Mouse (Mus musculus) heart, embryonic 15.5 days (tissue): ENCODE data around the gene Ciita. TPM values are rescaled to one million over a fixed set of nuclear protein-coding genes. Genes with fewer than 3 reads are reported as not detected.

ENCODE experiments used
- ATAC-seq: fragments of 200-750 bp; cut with Nextera tagmentation; replicated peaks from 2 replicates; pipeline ENCODE4 v1.8.0; 2017; ENCODE audit warnings: low read depth, moderate TSS enrichment; ENCODE audit not compliant: insufficient number of reproducible peaks, insufficient read depth, low FRiP score
- H3K27ac ChIP-seq: fragments of 300-500 bp; sonication (generic); 2 replicates; pipeline ENCODE4 v1.5.1; 2015; ENCODE audit warnings: mild to moderate bottlenecking, inconsistent platforms
- H3K27me3 ChIP-seq: fragments of 300-500 bp; sonication (generic); 2 replicates; pipeline ENCODE4 v1.6.1; 2015; ENCODE audit warnings: inconsistent platforms
- H3K36me3 ChIP-seq: fragments of 300-500 bp; sonication (generic); 2 replicates; pipeline ENCODE4 v1.6.1; 2015; ENCODE audit warnings: mild to moderate bottlenecking, inconsistent platforms
- H3K4me1 ChIP-seq: fragments of 300-500 bp; sonication (generic); replicated peaks from 2 replicates; pipeline ENCODE4 v1.6.1; 2015; ENCODE audit warnings: inconsistent platforms
- H3K4me2 ChIP-seq: fragments of 300-500 bp; sonication (generic); 2 replicates; pipeline ENCODE4 v1.6.1; 2015; ENCODE audit warnings: inconsistent platforms, mild to moderate bottlenecking, moderate library complexity
- H3K4me3 ChIP-seq: fragments of 300-500 bp; sonication (generic); 2 replicates; pipeline ENCODE4 v1.5.1; 2015; ENCODE audit warnings: mild to moderate bottlenecking, inconsistent platforms
- H3K9ac ChIP-seq: fragments of 300-500 bp; sonication (generic); 2 replicates; pipeline ENCODE4 v1.6.1; 2015; ENCODE audit warnings: mild to moderate bottlenecking, inconsistent platforms
- H3K9me3 ChIP-seq: fragments of 300-500 bp; sonication (generic); replicated peaks from 2 replicates; pipeline ENCODE4 v1.6.1; 2016; ENCODE audit warnings: inconsistent platforms
- WGBS: fragments of 180-500 bp; shearing (Covaris S2); methylation state at CpG from one replicate; pipeline ENCODE4 v1.1.7; 2015; ENCODE audit warnings: mixed read lengths; 5-methylcytosine and 5-hydroxymethylcytosine counted together
- polyA plus RNA-seq: library from polyadenylated mRNA; unstranded; fragments of >200 nt; fragmentation: Nextera tagmentation; extraction: Ambion mirVana; gene quantifications from 2 replicates; pipeline ENCODE4 v1.2.1, GENCODE M21; 2015

Ciita gene
- polyA plus RNA-seq, result 0.53 and 2.4 TPM in 2 replicates

GRCm38 (mm10) chr16:10479857-10480256, at the start of gene Ciita:
TSS of gene Ciita (plus strand) at chr16:10480059.
- Histone ChIP-seq H3K9me3 (no peaks in the 10 kb centered on the region), H3K4me3 (no peak within 1 kb of the TSS), H3K27ac (no peak within 1 kb of the TSS), H3K4me1 (peaks cover 6% of the 10 kb centered on the region; the same call in 1 of the 2 replicates), H3K9ac (no peak within 1 kb of the TSS), H3K36me3 (no peaks in the 10 kb centered on the region), H3K27me3 (peaks cover 9% of the 10 kb centered on the region; the same call in 1 of the 2 replicates), H3K4me2 (no peak within 1 kb of the TSS)
- WGBS, result 69% methylated on average over 5 of the region's 5 CpGs
- ATAC-seq, result no peak

GRCm38 (mm10) chr16:10431911-10432310, 47.9 kb upstream of the Ciita start:
- 72% methylated on average over 1 of the region's 1 CpGs for WGBS
- H3K27ac ChIP-seq, result no peak overlapping the region
- H3K9me3 ChIP-seq, result no peaks in the 10 kb centered on the region
- H3K36me3 ChIP-seq, result no peaks in the 10 kb centered on the region
- H3K27me3 ChIP-seq, result no peaks in the 10 kb centered on the region
- no peak overlapping the region for H3K9ac ChIP-seq
- H3K4me3 ChIP-seq, result no peak overlapping the region
- H3K4me2 ChIP-seq, result no peak overlapping the region
- no peak for ATAC-seq
- no peaks in the 10 kb centered on the region for H3K4me1 ChIP-seq

GRCm38 (mm10) chr16:10432387-10432786, 47.5 kb upstream of the Ciita start:
- Histone ChIP-seq H3K9ac (no peak overlapping the region), H3K4me3 (no peak overlapping the region), H3K9me3 (no peaks in the 10 kb centered on the region), H3K36me3 (no peaks in the 10 kb centered on the region), H3K4me2 (no peak overlapping the region), H3K27me3 (no peaks in the 10 kb centered on the region), H3K27ac (no peak overlapping the region), H3K4me1 (no peaks in the 10 kb centered on the region)
- 82% methylated on average over 4 of the region's 4 CpGs for WGBS
- ATAC-seq, result no peak

GRCm38 (mm10) chr16:10433344-10433743, 46.5 kb upstream of the Ciita start:
- no peak for ATAC-seq
- no peaks in the 10 kb centered on the region for H3K4me1 ChIP-seq
- H3K4me2 ChIP-seq, result no peak overlapping the region
- no peaks in the 10 kb centered on the region for H3K9me3 ChIP-seq
- WGBS, result 73% methylated on average over 5 of the region's 5 CpGs
- no peak overlapping the region for H3K27ac ChIP-seq
- H3K27me3 ChIP-seq, result no peaks in the 10 kb centered on the region
- no peak overlapping the region for H3K9ac ChIP-seq
- H3K36me3 ChIP-seq, result no peaks in the 10 kb centered on the region
- no peak overlapping the region for H3K4me3 ChIP-seq

- no peaks in the 10 kb centered on the region for H3K9me3 ChIP-seq
- no peaks in the 10 kb centered on the region for H3K27me3 ChIP-seq
- WGBS, result 75% methylated on average over 6 of the region's 6 CpGs
- H3K9ac ChIP-seq, result no peak overlapping the region
- ATAC-seq, result no peak
- no peaks in the 10 kb centered on the region for H3K4me1 ChIP-seq
- H3K4me3 ChIP-seq, result no peak overlapping the region
- no peak overlapping the region for H3K27ac ChIP-seq
- H3K36me3 ChIP-seq, result no peaks in the 10 kb centered on the region
- no peak overlapping the region for H3K4me2 ChIP-seq
These were observed 43.7 kb upstream of the Ciita start for GRCm38 (mm10) chr16:10436166-10436565.

GRCm38 (mm10) chr16:10438055-10438454, 41.8 kb upstream of the Ciita start:
- Histone ChIP-seq H3K4me2 (no peak overlapping the region), H3K4me3 (no peak overlapping the region), H3K27me3 (no peaks in the 10 kb centered on the region), H3K9ac (no peak overlapping the region), H3K9me3 (no peaks in the 10 kb centered on the region), H3K36me3 (no peaks in the 10 kb centered on the region), H3K27ac (no peak overlapping the region), H3K4me1 (no peaks in the 10 kb centered on the region)
- WGBS, result 82% methylated on average over 5 of the region's 5 CpGs
- ATAC-seq, result no peak

- H3K4me1 ChIP-seq, result no peaks in the 10 kb centered on the region
- no peak overlapping the region for H3K9ac ChIP-seq
- H3K4me2 ChIP-seq, result no peak overlapping the region
- H3K9me3 ChIP-seq, result no peaks in the 10 kb centered on the region
- no peak for ATAC-seq
- no peaks in the 10 kb centered on the region for H3K27me3 ChIP-seq
- 85% methylated on average over 6 of the region's 6 CpGs for WGBS
- H3K4me3 ChIP-seq, result no peak overlapping the region
- no peaks in the 10 kb centered on the region for H3K36me3 ChIP-seq
- no peak overlapping the region for H3K27ac ChIP-seq
These were observed 38.5 kb upstream of the Ciita start for GRCm38 (mm10) chr16:10441328-10441727.

GRCm38 (mm10) chr16:10441761-10442160, 38.1 kb upstream of the Ciita start:
- H3K9me3 ChIP-seq, result no peaks in the 10 kb centered on the region
- no peak for ATAC-seq
- WGBS, result 82% methylated on average over 4 of the region's 4 CpGs
- no peak overlapping the region for H3K9ac ChIP-seq
- H3K27me3 ChIP-seq, result no peaks in the 10 kb centered on the region
- 0 out of 2 replicates have a peak, but pooled peaks cover 2% of the 10 kb centered on the region for H3K4me1 ChIP-seq
- H3K4me3 ChIP-seq, result no peak overlapping the region
- H3K27ac ChIP-seq, result no peak overlapping the region
- H3K4me2 ChIP-seq, result no peak overlapping the region
- H3K36me3 ChIP-seq, result no peaks in the 10 kb centered on the region

GRCm38 (mm10) chr16:10443723-10444122, 36.1 kb upstream of the Ciita start:
- Histone ChIP-seq H3K4me3 (no peak overlapping the region), H3K36me3 (no peaks in the 10 kb centered on the region), H3K27me3 (no peaks in the 10 kb centered on the region), H3K27ac (no peak overlapping the region), H3K4me1 (peaks cover 14% of the 10 kb centered on the region; the same call in 1 of the 2 replicates), H3K4me2 (no peak overlapping the region), H3K9me3 (no peaks in the 10 kb centered on the region), H3K9ac (no peak overlapping the region)
- no peak for ATAC-seq

GRCm38 (mm10) chr16:10446573-10447263, 33.1 kb upstream of the Ciita start:
- Histone ChIP-seq H3K9me3 (no peaks in the 10 kb centered on the region), H3K9ac (no peak overlapping the region), H3K4me3 (peak overlapping the region; percentile 42), H3K36me3 (no peaks in the 10 kb centered on the region), H3K4me2 (peak overlapping the region; percentile 51), H3K27ac (0 out of 2 replicates have a peak overlapping the region, but pooled peaks have one; percentile 28), H3K27me3 (no peaks in the 10 kb centered on the region), H3K4me1 (peaks cover 19% of the 10 kb centered on the region)
- 0 out of 2 replicates have a peak, but pooled peaks have one; percentile 23 for ATAC-seq
- 37% methylated on average over 13 of the region's 13 CpGs for WGBS

GRCm38 (mm10) chr16:10447264-10447594, 32.6 kb upstream of the Ciita start, which contains the start of gene Tvp23a:
TSS of gene Tvp23a (minus strand) at chr16:10447362.
- WGBS, result 8% methylated on average over 12 of the region's 12 CpGs
- no peak within 1 kb of the TSS for H3K9ac ChIP-seq
- ATAC-seq, result peak; percentile 80; the same call in 1 of the 2 replicates

GRCm38 (mm10) chr16:10447781-10448180, 32.1 kb upstream of the Ciita start:
- H3K9me3 ChIP-seq, result no peaks in the 10 kb centered on the region
- H3K9ac ChIP-seq, result no peak overlapping the region
- 63% methylated on average over 2 of the region's 2 CpGs for WGBS
- H3K27ac ChIP-seq, result no peak overlapping the region
- H3K27me3 ChIP-seq, result no peaks in the 10 kb centered on the region
- peaks cover 30% of the 10 kb centered on the region for H3K4me1 ChIP-seq
- H3K4me2 ChIP-seq, result peak overlapping the region; percentile 51
- ATAC-seq, result no peak
- H3K36me3 ChIP-seq, result no peaks in the 10 kb centered on the region
- H3K4me3 ChIP-seq, result no peak overlapping the region

More at GRCm38 (mm10) chr16:10447264-10447594, 32.6 kb upstream of the Ciita start, which contains the start of gene Tvp23a:
- Histone ChIP-seq H3K4me1 (peaks cover 24% of the 10 kb centered on the region), H3K4me2 (peak within 1 kb of the TSS; percentile 51), H3K4me3 (peak within 1 kb of the TSS; percentile 42), H3K27ac (0 out of 2 replicates have a peak within 1 kb of the TSS, but pooled peaks have one; percentile 28), H3K27me3 (no peaks in the 10 kb centered on the region), H3K36me3 (no peaks in the 10 kb centered on the region), H3K9me3 (no peaks in the 10 kb centered on the region)
